Comparison of ENCODE assay signal across 12 mouse cellular contexts in genomic region chr11:57459759-57460158, GRCm38 (mm10). TPM values are rescaled to one million over a fixed set of nuclear protein-coding genes. Genes with fewer than 3 reads are reported as not detected.
A peak's percentile ranks its signal among the peaks of the same experiment; 100 is the strongest.
DNase-seq lines count a peak whose midpoint lies in the region; ATAC-seq and TF ChIP-seq lines count a peak whose summit lies in the region.
"Had no signal": no experiment of that assay in that cellular context is flagged by ENCODE, and none has a peak within 500 bp of the region (broad histone marks: within the 10 kb centered on the region; RNA-seq: fewer than 3 reads in every experiment).

No protein-coding gene starts in this region.

- ATAC-seq in cerebellum, adult (ENCODE audit: insufficient number of reproducible peaks, low FRiP score, low TSS enrichment) = no peak
- ATAC-seq: intestine, postnatal 0 days had no signal

- H3K36me3 ChIP-seq in embryonic facial prominence, embryonic 10.5 days (replicated peaks) = no peaks in the 10 kb centered on the region

- H3K27me3 ChIP-seq in embryonic facial prominence, embryonic 10.5 days (replicated peaks; ENCODE audit: low read depth, poor library complexity, severe bottlenecking) = no peaks in the 10 kb centered on the region

- peaks cover 2% of the 10 kb centered on the region; the same call in 1 of the 2 replicates for H3K4me1 ChIP-seq in embryonic facial prominence, embryonic 10.5 days

- H3K27ac ChIP-seq in embryonic facial prominence, embryonic 10.5 days (replicated peaks) = no peak overlapping the region
- H3K27ac ChIP-seq in layer of hippocampus, adult 2 months = no peak overlapping the region

- 92% methylated on average over 6 of the region's 6 CpGs for WGBS in embryonic facial prominence, embryonic 10.5 days

- H3K9me3 ChIP-seq in embryonic facial prominence, embryonic 10.5 days = no peaks in the 10 kb centered on the region

- H3K4me3 ChIP-seq in embryonic facial prominence, embryonic 10.5 days = no peak overlapping the region
- no peak overlapping the region for H3K4me3 ChIP-seq in layer of hippocampus, adult 2 months
- H3K4me3 ChIP-seq: erythroblast, embryonic 14.5 days had no signal

- intact Hi-C loops in left cerebral cortex, postnatal 36 days (cut with DNase I) = loop anchor here (10.0 kb wide), 1 partner anchor 145 kb away; no protein-coding TSS in a partner anchor

- DNase-seq in cerebellum, adult 18-20 months = peak; percentile 35 to 40
- peak; percentile 68 for DNase-seq in 3T3-L1 (ENCODE audit: low read depth, low spot score)
- peak; percentile 14 for DNase-seq in cerebellum, adult 9-11 months
- peak; percentile 30 to 56 for DNase-seq in left cerebral cortex, postnatal 36 days (ENCODE audit: low spot score in 2 of 2)
- DNase-seq in embryonic facial prominence, embryonic 10.5 days (ENCODE audit: low spot score) = no peak
- no peak for DNase-seq in neural tube, embryonic 10.5 days (ENCODE audit: extremely low spot score, low spot score)
- DNase-seq in layer of hippocampus, adult 2 months (ENCODE audit: low spot score in 2 of 2) = no peak
- DNase-seq: layer of hippocampus, adult 9-11 months; thymus, adult 2 months had no signal

- TF ChIP-seq CTCF in layer of hippocampus, adult 2 months (conservative IDR thresholded peaks at IDR 0.05) = no peak

RNA-seq across cellular contexts. Expression of gene Fam114a2, which starts 58.7 kb away (rescaled TPM):
- total RNA-seq in left cerebral cortex, postnatal 36 days (2021) = 10 to 100 TPM; 26.9 to 34.7 TPM
- polyA plus RNA-seq in embryonic facial prominence, embryonic 10.5 days (2016; fragmentation: Nextera tagmentation; extraction: Ambion mirVana) = 68.0 and 73.6 TPM in 2 replicates
- 10 to 100 TPM; 41.1 to 42.4 TPM for total RNA-seq in layer of hippocampus, adult 2 months (2021)

RNA-seq across cellular contexts. Expression of gene Mfap3, which starts 58.7 kb away (rescaled TPM):
- total RNA-seq in left cerebral cortex, postnatal 36 days (2021) = 10 to 100 TPM; 20.9 to 26.4 TPM
- polyA plus RNA-seq in embryonic facial prominence, embryonic 10.5 days (2016; fragmentation: Nextera tagmentation; extraction: Ambion mirVana) = 49.0 and 50.7 TPM in 2 replicates
- total RNA-seq in layer of hippocampus, adult 2 months (2021) = 10 to 100 TPM; 26.8 to 34.9 TPM

Comparison
In these comparisons a context has a peak if more than half of its experiments do, and no peak if none do; other contexts are left out.
1. DNase-seq: peak in cerebellum, adult 18-20 months (2 of 2), 3T3-L1 (single experiment), cerebellum, adult 9-11 months (single experiment) and left cerebral cortex, postnatal 36 days (2 of 2); none in embryonic facial prominence, embryonic 10.5 days (single experiment), neural tube, embryonic 10.5 days (single experiment) and layer of hippocampus, adult 2 months (0 of 2).